Mouse (Mus musculus): ENCODE data around the gene Actg1. TPM values are rescaled to one million over a fixed set of nuclear protein-coding genes. Genes with fewer than 3 reads are reported as not detected.

Actg1 gene
- polyA plus RNA-seq, 1 experiment from 2014 or later = 2,589 TPM

DNA sequence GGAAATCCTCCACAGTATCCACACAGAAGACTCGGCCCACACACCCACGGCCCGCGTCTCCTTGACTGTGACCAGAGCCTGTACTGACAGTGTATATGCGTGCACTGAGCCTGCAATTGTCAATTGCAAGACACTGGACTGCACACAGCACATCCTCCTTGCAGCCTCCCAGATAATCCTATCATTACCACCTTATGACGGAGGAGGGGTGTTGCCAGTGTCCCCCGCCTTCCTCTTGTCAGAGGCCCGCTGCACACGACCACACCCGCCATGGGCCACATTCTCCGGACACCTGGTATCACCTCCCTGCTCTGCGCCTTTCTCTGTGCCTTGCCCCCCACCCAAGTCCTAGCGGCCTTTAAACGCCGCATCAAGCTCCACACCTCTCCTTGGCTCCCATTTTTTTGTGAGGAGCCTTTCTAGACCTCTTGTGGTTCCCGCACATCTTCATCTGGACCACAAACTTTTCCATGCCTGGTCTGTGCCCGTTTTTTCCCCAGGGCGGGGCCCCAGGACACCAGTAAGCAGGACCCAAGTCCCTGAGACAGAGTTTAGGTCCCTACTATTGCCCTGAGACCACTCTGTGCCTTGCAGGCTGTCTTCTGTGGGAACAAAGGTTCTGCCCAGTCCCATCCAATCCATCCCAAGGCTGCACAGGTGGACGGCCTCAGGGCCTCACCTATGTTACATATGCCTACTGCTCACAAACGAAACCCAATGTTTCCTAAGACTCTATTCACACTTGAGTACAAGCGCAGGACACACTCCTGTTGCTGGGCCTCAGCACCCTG is 44.6 kb downstream of the Actg1 start:
- H3K36me3 ChIP-seq (ENCODE audit: control insufficient read depth, insufficient read depth, low read length) = no peaks in the 10 kb centered on the region
- H3K9me3 ChIP-seq (ENCODE audit: control insufficient read depth, low read length) = no peaks in the 10 kb centered on the region; the same call in 1 of the 2 replicates
- no peak for ATAC-seq (ENCODE audit: low read depth)
- H3K4me2 ChIP-seq (ENCODE audit: low read depth, low read length) = no peak overlapping the region
- no peak overlapping the region for H3K4me3 ChIP-seq (ENCODE audit: low read length)
- H3K27me3 ChIP-seq (ENCODE audit: control insufficient read depth, insufficient read depth, low read depth, low read length) = no peaks in the 10 kb centered on the region; the same call in 1 of the 2 replicates
- H3K27ac ChIP-seq (ENCODE audit: low read length) = no peak overlapping the region
- H3K4me1 ChIP-seq (replicated peaks; ENCODE audit: control insufficient read depth, insufficient read depth, low read length) = peaks cover 35% of the 10 kb centered on the region
- WGBS = 85% methylated on average over 21 of the region's 21 CpGs
- H3K9ac ChIP-seq (ENCODE audit: low read length) = no peak overlapping the region

DNA sequence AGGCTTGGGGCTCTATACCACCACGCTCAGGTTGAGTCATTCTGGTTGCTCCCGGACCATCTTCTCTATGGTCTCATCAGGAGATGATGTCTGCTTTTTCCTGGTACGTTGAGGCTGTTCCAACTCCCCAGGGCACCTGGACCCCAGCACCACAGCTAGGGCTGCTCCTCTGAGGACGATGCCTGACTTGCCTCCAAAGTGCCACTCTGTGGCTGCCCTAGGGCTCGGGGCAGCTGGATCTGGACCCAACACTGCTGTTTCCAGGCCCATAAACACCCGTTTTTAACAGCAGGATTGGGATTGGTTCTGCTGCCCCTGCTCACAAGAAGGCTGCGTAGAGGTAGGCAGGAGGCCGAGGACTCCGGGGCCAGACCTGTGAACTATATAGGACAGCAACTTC is 45.2 kb downstream of the Actg1 start:
- 88% methylated on average over 9 of the region's 9 CpGs for WGBS
- Histone ChIP-seq H3K4me3 (ENCODE audit: low read length) (no peak overlapping the region), H3K27me3 (ENCODE audit: control insufficient read depth, insufficient read depth, low read depth, low read length) (no peaks in the 10 kb centered on the region; the same call in 1 of the 2 replicates), H3K9me3 (ENCODE audit: control insufficient read depth, low read length) (no peaks in the 10 kb centered on the region; the same call in 1 of the 2 replicates), H3K9ac (ENCODE audit: low read length) (no peak overlapping the region), H3K27ac (ENCODE audit: low read length) (no peak overlapping the region), H3K4me1 (replicated peaks; ENCODE audit: control insufficient read depth, insufficient read depth, low read length) (peaks cover 31% of the 10 kb centered on the region), H3K4me2 (ENCODE audit: low read depth, low read length) (no peak overlapping the region), H3K36me3 (ENCODE audit: control insufficient read depth, insufficient read depth, low read length) (no peaks in the 10 kb centered on the region)
- no peak for ATAC-seq (ENCODE audit: low read depth)

DNA sequence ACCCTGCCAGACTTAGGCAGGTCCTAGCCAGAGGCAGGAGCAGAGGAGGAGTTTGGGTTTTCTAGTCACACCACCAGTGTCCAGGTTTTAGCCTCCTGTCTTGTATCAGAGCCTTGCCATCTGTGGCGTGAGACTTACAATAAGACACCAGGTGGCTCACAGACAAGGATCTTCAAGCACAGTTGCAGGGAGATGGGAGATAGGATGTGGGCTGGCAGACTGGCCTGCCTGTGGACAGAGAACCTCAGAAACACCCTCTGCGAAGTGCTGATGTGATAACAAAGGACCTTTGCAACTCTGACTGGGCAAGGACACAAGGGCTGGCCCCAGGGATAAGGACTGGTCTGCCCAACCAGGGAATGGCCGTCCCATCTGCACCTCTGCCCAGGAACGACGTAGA is 48.9 kb downstream of the Actg1 start:
- 38% methylated on average over 5 of the region's 5 CpGs for WGBS
- Histone ChIP-seq H3K4me1 (replicated peaks; ENCODE audit: control insufficient read depth, insufficient read depth, low read length) (peaks cover 5% of the 10 kb centered on the region; the same call in 1 of the 2 replicates), H3K4me2 (ENCODE audit: low read depth, low read length) (no peak overlapping the region), H3K9me3 (ENCODE audit: control insufficient read depth, low read length) (no peaks in the 10 kb centered on the region; the same call in 1 of the 2 replicates), H3K27me3 (ENCODE audit: control insufficient read depth, insufficient read depth, low read depth, low read length) (no peaks in the 10 kb centered on the region; the same call in none of the 2 replicates), H3K4me3 (ENCODE audit: low read length) (no peak overlapping the region), H3K27ac (ENCODE audit: low read length) (no peak overlapping the region), H3K9ac (ENCODE audit: low read length) (no peak overlapping the region), H3K36me3 (ENCODE audit: control insufficient read depth, insufficient read depth, low read length) (no peaks in the 10 kb centered on the region)
- no peak for ATAC-seq (ENCODE audit: low read depth)

DNA sequence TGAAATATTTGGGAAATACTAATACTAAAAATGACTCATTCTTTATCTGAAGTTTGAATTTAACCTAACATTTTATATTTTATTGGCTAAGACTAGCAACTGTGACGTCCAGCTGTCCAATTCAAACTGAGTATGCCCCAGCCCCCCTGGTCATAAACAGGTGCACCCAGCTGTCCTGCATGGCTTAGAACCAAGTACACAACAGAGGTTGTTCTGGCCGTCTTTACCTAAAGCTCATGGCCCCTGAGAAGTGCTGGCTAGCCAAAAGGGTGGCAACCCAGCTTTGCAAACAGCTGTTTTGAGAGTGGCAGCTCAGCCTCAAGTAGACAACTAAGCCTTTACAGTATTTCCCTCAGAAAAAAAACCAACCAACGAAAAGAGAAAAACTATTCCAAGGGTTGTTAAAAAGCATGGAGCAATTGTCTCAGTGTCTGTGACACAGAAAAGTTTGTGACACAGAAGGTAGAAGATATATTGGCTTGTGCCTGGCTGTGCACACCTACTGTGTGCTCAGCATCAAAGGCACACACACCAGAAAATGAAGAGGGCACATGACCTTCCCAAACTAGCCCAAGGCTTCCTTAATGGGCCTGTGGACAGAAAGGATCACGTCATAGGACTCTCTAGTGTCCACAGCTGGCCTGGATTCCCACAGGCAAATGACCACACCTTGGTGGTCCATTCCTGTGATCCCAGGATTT is 49.8 kb downstream of the Actg1 start:
- no peak for ATAC-seq (ENCODE audit: low read depth)
- peaks cover 2% of the 10 kb centered on the region; the same call in 1 of the 2 replicates for H3K4me1 ChIP-seq (replicated peaks; ENCODE audit: control insufficient read depth, insufficient read depth, low read length)

DNA sequence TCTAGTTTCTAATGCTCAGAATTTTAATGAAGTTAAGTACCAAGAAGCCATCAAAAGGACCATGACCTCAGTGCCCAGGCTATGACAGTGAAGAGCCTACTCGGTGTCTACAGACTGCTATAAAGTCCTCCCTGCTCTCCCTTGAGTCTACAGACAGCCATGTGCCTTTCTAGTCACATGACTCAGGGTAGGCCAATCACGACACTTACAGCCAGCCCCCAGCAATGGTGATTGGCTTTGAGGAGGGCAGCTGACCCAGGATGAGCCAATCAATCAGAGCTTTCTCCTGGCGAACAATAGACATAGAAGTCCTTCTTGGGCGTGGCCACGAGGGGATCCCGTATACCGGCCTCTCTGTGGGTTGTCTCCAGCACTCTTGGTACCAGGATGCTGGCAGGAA is 50.6 kb downstream of the Actg1 start:
- Histone ChIP-seq H3K4me1 (replicated peaks; ENCODE audit: control insufficient read depth, insufficient read depth, low read length) (peaks cover 11% of the 10 kb centered on the region), H3K9ac (ENCODE audit: low read length) (no peak overlapping the region), H3K27ac (ENCODE audit: low read length) (no peak overlapping the region), H3K4me3 (ENCODE audit: low read length) (no peak overlapping the region), H3K36me3 (ENCODE audit: control insufficient read depth, insufficient read depth, low read length) (no peaks in the 10 kb centered on the region), H3K4me2 (ENCODE audit: low read depth, low read length) (no peak overlapping the region), H3K9me3 (ENCODE audit: control insufficient read depth, low read length) (no peaks in the 10 kb centered on the region; the same call in 1 of the 2 replicates), H3K27me3 (ENCODE audit: control insufficient read depth, insufficient read depth, low read depth, low read length) (no peaks in the 10 kb centered on the region; the same call in none of the 2 replicates)
- WGBS = 76% methylated on average over 7 of the region's 7 CpGs
- no peak for ATAC-seq (ENCODE audit: low read depth)

More for the DNA sequence above, 49.8 kb downstream of the Actg1 start:
- Histone ChIP-seq H3K27me3 (ENCODE audit: control insufficient read depth, insufficient read depth, low read depth, low read length) (no peaks in the 10 kb centered on the region; the same call in none of the 2 replicates), H3K4me3 (ENCODE audit: low read length) (no peak overlapping the region), H3K27ac (ENCODE audit: low read length) (no peak overlapping the region), H3K36me3 (ENCODE audit: control insufficient read depth, insufficient read depth, low read length) (no peaks in the 10 kb centered on the region), H3K9me3 (ENCODE audit: control insufficient read depth, low read length) (no peaks in the 10 kb centered on the region; the same call in 1 of the 2 replicates), H3K4me2 (ENCODE audit: low read depth, low read length) (no peak overlapping the region), H3K9ac (ENCODE audit: low read length) (no peak overlapping the region)
- WGBS = 75% methylated on average over 4 of the region's 4 CpGs

DNA sequence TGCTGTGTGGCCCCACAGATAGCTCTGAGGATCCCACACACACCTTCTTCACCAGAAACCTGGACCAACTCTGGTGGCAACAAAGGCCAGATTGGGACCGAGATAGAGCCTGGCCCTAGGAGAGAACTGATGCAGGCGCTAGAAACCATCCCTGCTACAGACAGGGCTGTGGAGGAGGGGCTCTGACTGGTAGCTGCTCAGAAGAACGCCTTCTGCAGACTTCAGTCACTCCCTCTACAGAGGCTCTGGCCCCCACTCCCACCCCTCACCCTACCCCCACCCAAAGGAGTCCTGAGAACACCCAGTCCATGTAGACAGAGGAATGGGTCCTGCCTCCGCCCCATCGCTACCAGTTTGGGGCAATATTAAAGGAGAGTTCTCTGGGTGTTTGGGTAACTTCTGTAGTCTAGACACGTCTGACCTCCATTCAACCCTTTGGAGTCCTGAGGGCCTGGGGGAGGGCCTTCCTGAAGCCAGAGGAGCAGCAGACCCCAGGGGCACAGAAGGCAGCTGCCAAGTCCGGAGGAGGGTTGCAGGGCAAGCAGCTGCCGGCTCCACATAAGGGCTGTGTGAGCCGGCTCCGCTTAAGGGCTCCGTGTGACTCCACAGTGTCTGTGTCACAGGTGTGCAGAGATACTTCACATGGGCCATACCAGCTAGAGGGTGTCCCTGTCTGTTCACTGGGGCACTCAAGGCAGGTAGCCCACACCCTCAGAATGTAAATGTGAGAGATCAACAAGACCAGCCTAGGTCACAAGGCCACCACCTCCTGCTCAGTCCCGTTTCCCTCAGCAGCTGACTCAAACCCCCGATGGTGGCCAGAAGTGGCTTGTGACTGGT is 51.8 kb downstream of the Actg1 start:
- Histone ChIP-seq H3K27me3 (ENCODE audit: control insufficient read depth, insufficient read depth, low read depth, low read length) (no peaks in the 10 kb centered on the region; the same call in none of the 2 replicates), H3K4me2 (ENCODE audit: low read depth, low read length) (no peak overlapping the region), H3K9me3 (ENCODE audit: control insufficient read depth, low read length) (no peaks in the 10 kb centered on the region; the same call in 1 of the 2 replicates), H3K27ac (ENCODE audit: low read length) (no peak overlapping the region), H3K4me1 (replicated peaks; ENCODE audit: control insufficient read depth, insufficient read depth, low read length) (peaks cover 13% of the 10 kb centered on the region), H3K9ac (ENCODE audit: low read length) (no peak overlapping the region), H3K36me3 (ENCODE audit: control insufficient read depth, insufficient read depth, low read length) (no peaks in the 10 kb centered on the region), H3K4me3 (ENCODE audit: low read length) (no peak overlapping the region)
- 30% methylated on average over 13 of the region's 13 CpGs for WGBS
- ATAC-seq (ENCODE audit: low read depth) = no peak

Small RNA genes lying within 50 kb of the gene (microRNA-seq; reads per million reads assigned to microRNA genes)
- gene Gm23419 = not detected
- 2.4 reads per million, percentile 5 among the genes with 10 or more reads in this experiment for gene Mir6935

Other genes with a start within 250 kb of the Actg1 start
- 17.8 and 18.2 TPM in 2 replicates for gene Tepsin, start 249.8 kb downstream of the Actg1 start, polyA plus RNA-seq (2015; fragmentation: Nextera tagmentation; extraction: Ambion mirVana)
- gene Ndufaf8, start 249.6 kb downstream of the Actg1 start, polyA plus RNA-seq (2015; fragmentation: Nextera tagmentation; extraction: Ambion mirVana) = 64.7 and 78.3 TPM in 2 replicates
- gene Slc38a10, start 197.2 kb downstream of the Actg1 start, polyA plus RNA-seq (2015; fragmentation: Nextera tagmentation; extraction: Ambion mirVana) = 96.3 and 100 TPM in 2 replicates
- 7.0 and 7.5 TPM in 2 replicates for gene Bahcc1, start 115.6 kb downstream of the Actg1 start, polyA plus RNA-seq (2015; fragmentation: Nextera tagmentation; extraction: Ambion mirVana)
- gene Fscn2, start 13.0 kb upstream of the Actg1 start, polyA plus RNA-seq (2015; fragmentation: Nextera tagmentation; extraction: Ambion mirVana) = 0.64 and 0.83 TPM in 2 replicates
- gene Faap100, start 30.2 kb upstream of the Actg1 start, polyA plus RNA-seq (2015; fragmentation: Nextera tagmentation; extraction: Ambion mirVana) = 36.7 and 41.4 TPM in 2 replicates
- gene Nploc4, start 89.2 kb upstream of the Actg1 start, polyA plus RNA-seq (2015; fragmentation: Nextera tagmentation; extraction: Ambion mirVana) = 25.9 and 28.2 TPM in 2 replicates
- not detected in 2 replicates for gene Tspan10, start 94.1 kb upstream of the Actg1 start, polyA plus RNA-seq (2015; fragmentation: Nextera tagmentation; extraction: Ambion mirVana)
- 0.21 TPM in 1 of 2 replicates, not detected in the other for gene Pde6g, start 105.0 kb upstream of the Actg1 start, polyA plus RNA-seq (2015; fragmentation: Nextera tagmentation; extraction: Ambion mirVana)
- 13.2 and 14.8 TPM in 2 replicates for gene Oxld1, start 109.5 kb upstream of the Actg1 start, polyA plus RNA-seq (2015; fragmentation: Nextera tagmentation; extraction: Ambion mirVana)
- gene Ccdc137, start 109.6 kb upstream of the Actg1 start, polyA plus RNA-seq (2015; fragmentation: Nextera tagmentation; extraction: Ambion mirVana) = 34.8 and 38.1 TPM in 2 replicates
- gene Arl16, start 119.1 kb upstream of the Actg1 start, polyA plus RNA-seq (2015; fragmentation: Nextera tagmentation; extraction: Ambion mirVana) = 40.3 and 44.8 TPM in 2 replicates
- gene Mrpl12, start 136.1 kb upstream of the Actg1 start, polyA plus RNA-seq (2015; fragmentation: Nextera tagmentation; extraction: Ambion mirVana) = 113 and 117 TPM in 2 replicates
- gene Slc25a10, start 143.3 kb upstream of the Actg1 start, polyA plus RNA-seq (2015; fragmentation: Nextera tagmentation; extraction: Ambion mirVana) = 72.5 and 73.8 TPM in 2 replicates
- gene Gcgr, start 182.2 kb upstream of the Actg1 start, polyA plus RNA-seq (2015; fragmentation: Nextera tagmentation; extraction: Ambion mirVana) = 1.4 and 1.7 TPM in 2 replicates
- 184 and 200 TPM in 2 replicates for gene Mcrip1, start 201.2 kb upstream of the Actg1 start, polyA plus RNA-seq (2015; fragmentation: Nextera tagmentation; extraction: Ambion mirVana)
- 0.95 and 2.6 TPM in 2 replicates for gene Ppp1r27, start 202.6 kb upstream of the Actg1 start, polyA plus RNA-seq (2015; fragmentation: Nextera tagmentation; extraction: Ambion mirVana)
- 829 and 841 TPM in 2 replicates for gene P4hb, start 224.7 kb upstream of the Actg1 start, polyA plus RNA-seq (2015; fragmentation: Nextera tagmentation; extraction: Ambion mirVana)
- gene Arhgdia, start 233.1 kb upstream of the Actg1 start, polyA plus RNA-seq (2015; fragmentation: Nextera tagmentation; extraction: Ambion mirVana) = 654 and 680 TPM in 2 replicates
- 82.6 and 266 TPM in 2 replicates for gene Alyref, start 249.8 kb upstream of the Actg1 start, polyA plus RNA-seq (2015; fragmentation: Nextera tagmentation; extraction: Ambion mirVana)
- gene Anapc11, start 249.9 kb upstream of the Actg1 start, polyA plus RNA-seq (2015; fragmentation: Nextera tagmentation; extraction: Ambion mirVana) = 215 and 224 TPM in 2 replicates

Measured in lung, embryonic 16.5 days (tissue).